Mouse (Mus musculus): Measurements from ENCODE around the gene Krt80.
"Not testable (repeated sequence)": the region's sequence is repeated elsewhere in the genome, so short reads cannot be mapped to it uniquely, and the experiment has no call there.

Krt80 gene

DNA sequence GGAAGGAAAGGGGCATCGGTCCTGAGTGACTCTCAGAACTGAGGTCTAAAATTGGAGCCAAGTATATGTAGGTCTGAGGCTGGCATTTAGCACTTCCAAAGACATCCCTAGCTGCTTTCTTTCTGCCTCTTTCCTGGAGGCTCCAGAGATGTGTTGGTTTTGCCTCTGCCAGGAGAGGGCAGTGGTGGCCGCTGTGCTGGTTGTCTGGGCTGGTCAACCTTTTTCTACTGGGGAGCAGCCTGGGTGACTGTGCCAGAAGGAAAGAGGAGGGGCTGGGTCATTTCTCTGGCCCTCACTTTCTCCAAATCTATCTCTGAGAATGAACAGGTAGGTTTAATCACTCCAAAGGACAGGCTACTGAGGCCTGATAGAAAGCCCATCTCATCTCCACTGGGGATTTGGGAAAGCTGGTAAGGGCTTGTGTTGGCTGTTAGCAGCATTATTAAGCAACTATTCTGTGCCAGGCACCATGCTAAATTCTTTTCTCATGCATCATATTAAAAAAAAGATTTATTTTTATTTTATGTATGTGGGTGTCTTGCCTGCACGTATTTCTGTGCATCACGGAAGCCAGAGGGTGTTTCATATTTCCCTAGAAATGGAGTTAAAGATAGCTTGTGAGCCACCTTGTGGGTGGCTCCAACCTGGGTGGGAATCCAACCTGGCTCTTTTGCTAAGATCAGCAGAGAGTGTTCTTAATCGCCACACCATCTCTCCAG is 28.0 kb downstream of the Krt80 start:
- no peak for DNase-seq (ENCODE audit: low read depth)

DNA sequence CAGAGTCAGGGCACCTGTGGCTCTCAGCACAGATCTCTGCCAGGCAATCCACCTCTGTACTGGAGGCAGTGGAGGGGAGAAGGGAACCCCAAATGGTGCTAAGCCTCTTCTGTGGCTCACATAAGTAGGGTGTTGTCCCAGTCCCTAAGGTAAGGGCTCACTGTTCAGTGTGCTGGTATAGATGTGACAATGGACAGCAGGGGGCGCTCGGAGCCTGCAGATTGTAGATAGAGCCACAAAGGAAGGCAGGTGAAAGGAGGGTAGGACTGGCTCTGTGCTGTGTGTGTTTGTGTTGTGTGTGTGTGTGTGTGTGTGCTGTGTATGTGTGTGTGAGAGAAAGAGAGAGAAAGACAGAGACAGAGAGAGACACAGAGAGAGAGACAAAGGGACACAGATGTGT is 30.4 kb downstream of the Krt80 start:
- DNase-seq (ENCODE audit: low read depth), result no peak

DNA sequence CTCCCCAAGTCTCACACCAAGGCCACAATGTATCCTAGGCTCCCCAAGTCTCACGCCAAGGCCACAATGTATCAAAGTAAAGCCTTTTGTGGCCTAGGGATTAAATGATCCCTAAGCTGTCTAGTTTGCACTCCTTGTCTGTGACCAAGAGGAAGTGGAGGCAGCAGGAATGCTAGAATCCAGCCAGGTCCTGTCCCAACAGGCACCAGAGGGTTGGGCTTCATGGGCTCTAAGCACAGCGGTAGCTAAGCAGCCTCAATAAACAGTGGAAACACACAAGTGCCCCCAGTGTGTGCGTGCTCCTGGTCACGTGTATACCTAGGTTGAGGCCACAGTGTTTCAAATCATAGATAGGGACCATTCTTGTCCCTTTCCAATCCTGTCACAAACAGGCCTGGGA is 31.6 kb downstream of the Krt80 start:
- no peak for DNase-seq (ENCODE audit: low read depth)

DNA sequence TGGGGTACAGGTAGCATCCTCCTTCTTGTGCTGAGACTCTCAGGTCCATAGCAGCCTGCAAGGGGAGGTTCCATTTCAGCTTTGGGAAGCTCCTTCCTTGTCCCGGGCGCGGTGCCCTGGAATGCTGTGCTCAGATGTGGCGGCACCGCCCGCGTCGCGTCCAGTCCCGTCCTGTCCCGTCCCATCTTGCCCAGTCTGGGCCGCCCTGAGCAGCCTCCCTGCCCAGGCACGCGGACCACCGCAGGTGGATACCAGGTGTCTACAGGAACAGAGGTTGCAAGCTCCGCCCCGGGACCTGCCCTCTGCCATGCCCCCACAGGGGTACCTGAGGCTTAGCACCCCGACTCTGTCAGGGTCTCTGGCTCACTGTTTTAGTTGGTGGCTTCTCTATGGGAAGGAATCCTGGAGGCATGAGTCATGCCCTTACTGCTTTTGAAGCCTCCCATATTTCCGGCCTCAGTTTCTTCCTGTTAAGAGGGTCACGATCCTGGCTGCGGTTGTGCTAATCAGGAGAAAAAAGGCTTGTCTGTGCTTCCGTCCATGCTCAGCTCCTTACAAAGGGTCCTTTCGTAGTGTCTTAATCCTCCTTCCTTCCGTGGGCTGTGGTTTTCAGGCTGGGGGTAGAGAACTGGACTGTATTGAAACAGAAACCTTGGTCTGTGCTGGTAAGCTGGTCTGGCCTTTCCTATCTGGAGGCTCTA is 33.3 kb downstream of the Krt80 start:
- DNase-seq (ENCODE audit: low read depth), result no peak

DNA sequence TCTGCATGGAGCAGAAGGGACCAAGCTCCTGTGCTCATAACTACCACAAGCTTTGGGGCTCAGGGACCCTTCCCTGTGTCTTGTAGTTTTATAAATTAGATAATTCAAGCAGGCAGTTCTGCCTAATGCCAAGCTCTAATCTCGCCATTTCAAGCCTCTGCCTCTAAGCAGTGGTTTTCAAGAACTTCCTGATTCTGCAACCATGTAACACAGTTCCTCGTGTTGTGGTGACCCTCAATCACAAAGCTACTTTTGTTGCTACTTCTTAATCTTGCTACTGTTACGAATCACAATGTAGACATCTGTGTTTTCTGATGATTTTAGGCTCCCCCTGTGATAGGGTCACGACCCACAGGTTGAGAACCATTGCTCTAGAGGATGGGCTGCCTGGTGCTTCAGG is 36.3 kb downstream of the Krt80 start:
- DNase-seq (ENCODE audit: low read depth), result no peak

DNA sequence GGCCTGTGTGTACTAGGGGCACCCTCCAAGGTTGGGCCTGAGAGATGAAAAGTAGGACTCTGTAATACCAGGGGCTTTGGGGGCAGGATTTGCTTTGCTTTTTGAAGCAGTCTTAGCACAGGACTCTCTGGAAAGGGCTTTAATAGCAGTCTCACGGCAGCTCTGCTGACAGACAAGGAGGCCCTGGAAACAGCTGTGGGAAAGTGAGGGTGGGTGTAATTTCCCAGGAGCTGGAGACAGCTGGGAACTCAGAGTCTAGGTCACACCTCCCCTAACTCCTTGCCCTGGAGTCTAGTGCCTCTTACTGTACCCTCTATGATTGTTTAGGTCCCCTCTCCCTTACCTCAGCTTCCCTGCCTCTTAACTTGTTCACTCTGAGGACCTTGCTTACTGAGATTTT is 36.8 kb downstream of the Krt80 start:
- DNase-seq (ENCODE audit: low read depth), result no peak

DNA sequence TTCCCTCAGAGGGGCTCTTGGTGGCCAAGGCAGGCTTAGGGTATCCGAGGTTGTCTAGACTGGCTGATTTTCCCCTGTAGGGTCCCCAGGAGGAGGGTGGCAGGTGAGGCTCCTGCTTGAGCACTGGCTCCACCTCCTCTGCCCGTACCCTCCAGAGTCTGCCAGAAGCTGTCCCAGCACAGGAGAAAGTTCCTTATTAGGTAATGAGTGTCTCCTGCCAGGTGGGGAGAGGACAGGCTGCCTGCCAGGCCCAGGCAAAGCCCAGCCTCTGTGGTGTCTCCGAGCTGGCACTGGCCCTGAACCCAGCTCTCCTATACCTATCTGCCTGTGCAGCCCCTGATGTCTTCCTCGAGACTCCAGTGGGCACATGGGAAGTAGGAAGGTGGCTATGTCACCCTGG is 37.6 kb downstream of the Krt80 start:
- no peak for DNase-seq (ENCODE audit: low read depth)

DNA sequence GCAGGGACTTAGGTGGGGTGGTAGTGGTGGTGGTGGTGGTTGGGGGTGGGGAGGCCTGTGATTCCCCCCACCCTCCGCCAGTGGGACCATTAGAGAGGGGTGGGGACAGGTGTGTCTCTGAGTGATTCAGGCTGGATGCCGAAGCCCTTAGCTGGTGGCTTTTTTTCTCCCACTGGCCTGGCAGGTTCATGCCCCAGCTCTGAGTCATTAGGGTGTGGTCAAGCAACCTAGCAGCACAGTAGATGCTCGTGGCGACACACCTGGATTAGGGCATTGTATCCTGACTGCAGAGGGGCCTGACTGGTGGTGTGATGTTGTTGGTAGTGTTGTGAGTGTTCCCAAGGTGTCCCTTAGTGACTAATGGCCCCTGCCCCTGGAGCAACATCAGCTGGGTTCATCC is 38.9 kb downstream of the Krt80 start:
- no peak for DNase-seq (ENCODE audit: low read depth)

DNA sequence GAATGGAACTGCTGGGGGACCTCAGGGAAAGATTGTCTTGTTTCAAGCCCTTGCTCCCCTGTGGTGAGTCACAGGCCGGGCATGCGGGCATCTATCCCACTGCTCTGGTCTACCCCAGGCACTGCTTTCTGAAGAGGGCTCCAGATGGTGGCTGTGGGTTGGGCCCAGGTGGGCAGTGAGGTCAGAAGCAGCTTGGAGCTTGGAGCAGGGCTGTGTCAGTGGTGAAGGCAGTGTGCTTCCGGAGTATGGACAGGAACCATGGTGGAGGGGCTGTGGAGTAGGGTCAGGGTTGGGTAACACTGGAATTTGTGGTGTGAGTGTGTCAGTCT is 40.4 kb downstream of the Krt80 start:
- DNase-seq (ENCODE audit: low read depth), result no peak

DNA sequence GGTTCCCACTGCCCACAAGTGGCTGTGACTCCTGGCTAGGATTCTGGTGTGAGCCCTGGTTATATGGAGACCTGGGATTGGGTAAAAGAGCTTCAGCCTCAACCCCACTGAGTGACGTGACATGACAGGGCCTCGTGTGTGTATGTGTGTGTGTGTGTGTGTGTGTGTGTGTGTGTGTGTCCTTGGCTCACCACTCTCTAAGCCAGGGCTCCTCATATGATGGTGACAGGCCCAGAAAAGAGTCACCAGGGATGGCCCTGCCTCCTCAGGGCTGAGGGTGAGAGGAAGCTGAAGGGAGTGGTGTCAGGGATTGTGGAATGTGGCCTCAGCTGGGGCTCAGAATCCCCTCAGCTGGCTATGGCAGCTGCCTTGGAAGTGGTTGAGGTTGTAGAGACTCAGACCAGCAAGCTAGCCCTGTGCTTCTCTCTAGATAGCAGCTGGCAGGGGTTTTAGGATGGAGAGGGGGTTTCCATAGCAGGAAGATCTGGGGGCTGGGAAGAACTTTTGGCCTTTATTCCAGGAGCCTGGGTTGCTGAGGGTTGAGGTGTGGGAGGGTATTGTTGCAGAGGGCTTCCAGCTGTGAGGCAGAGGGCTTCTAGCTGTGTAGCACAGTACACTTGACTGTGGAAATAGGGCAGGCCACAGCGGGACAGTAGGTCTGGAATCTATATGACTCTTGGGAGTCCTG is 40.9 kb downstream of the Krt80 start:
- DNase-seq (ENCODE audit: low read depth), result no peak

DNA sequence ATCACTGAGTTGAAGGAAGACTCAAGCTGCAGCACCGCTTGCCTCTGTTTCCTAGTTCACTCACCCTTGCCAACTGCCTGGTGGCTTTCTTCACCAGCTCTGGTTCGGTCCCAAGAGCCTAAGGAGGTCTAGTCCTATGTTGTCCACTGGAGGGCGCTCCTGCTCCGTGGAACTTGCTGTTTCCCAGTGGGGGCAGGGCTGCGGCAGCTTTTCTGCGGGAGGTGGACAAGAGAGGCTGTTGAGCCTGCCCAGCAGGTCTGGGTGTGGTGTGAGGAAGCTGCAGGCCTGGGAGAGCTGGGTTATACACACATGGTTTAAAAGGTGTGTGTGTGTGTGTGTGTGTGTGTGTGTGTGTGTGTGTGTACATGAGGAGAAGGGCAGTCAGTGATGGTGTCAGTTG is 42.7 kb downstream of the Krt80 start:
- DNase-seq (ENCODE audit: low read depth), result peak; percentile 69

DNA sequence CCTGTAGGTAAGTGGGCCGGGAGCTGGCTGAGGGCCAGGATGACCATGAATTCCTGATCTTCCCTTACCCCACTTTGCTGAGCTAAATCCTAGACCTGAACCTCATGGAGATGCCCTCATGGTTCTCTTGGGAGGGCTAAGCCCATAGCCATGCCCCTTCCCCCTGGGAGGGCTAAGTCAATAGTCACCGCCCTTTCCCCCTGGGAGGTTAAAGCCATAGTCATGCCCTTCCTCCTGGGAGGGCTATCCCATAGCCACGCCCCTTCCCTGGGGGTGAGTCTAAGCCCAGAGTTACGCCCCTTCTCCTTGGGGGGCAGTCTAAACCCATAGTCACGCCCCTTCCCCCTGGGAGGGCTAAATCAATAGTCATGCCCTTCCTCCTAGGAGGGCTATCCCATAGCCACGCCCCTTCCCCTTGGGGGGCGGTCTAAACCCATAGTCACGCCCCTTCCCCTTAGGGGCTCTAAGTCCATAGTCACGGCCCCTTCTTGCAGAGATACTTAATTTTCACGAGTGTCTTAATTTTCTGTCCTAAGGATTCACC is 43.9 kb downstream of the Krt80 start:
- DNase-seq (ENCODE audit: low read depth), result no peak

DNA sequence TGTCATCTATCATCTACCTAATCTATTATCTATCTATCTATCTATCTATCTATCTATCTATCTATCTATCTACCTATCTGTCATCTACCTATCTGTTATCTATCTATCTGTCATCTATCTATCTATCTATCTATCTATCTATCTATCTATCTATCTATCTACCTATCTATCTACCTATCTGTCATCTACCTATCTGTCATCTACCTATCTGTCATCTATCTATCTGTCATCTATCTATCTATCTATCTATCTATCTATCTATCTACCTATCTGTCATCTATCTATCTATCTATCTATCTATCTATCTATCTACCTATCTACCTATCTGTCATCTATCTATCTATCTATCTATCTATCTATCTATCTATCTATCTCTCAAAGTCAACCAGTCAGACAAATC is 45.6 kb downstream of the Krt80 start:
- not testable (repeated sequence) for DNase-seq (ENCODE audit: low read depth)

DNA sequence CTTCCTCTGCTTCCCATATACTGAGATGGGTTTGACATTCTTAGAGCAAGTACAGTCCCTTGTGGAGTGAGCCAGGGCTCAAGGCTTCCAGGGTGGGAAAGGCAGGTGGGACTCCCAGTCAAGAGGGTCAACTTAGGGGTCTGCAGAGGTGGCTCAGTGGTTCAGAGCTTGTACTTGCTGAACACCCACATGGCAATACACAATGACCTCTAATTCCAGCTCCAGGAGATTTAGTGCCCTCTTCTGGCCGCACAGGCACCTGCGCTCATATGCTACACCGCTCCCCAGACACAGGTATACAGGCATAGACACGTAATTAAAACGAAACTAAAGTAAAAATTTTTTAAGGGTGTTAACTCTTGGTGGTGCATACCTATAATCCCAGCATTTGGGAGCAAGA is 46.5 kb downstream of the Krt80 start:
- no peak for DNase-seq (ENCODE audit: low read depth)

DNA sequence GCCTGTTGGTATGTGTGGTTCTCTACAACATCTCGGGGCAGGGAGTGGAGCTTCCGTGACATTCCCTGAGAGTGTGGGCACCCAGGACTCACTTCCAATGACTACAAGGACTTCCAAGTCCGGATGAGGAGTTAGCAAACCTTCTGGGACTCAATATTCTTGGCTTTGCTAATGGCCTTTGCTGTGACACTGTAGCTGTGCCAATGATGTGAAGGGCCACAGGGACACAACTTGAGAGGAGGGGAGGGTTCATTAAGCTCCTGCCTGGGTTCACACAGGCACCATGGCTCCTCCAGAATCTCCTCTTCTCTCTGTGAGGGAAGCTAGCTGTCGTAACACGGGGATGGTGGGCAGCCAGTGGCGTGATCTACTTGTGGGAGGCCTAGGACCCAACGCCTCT is 47.3 kb downstream of the Krt80 start:
- no peak for DNase-seq (ENCODE audit: low read depth)

DNA sequence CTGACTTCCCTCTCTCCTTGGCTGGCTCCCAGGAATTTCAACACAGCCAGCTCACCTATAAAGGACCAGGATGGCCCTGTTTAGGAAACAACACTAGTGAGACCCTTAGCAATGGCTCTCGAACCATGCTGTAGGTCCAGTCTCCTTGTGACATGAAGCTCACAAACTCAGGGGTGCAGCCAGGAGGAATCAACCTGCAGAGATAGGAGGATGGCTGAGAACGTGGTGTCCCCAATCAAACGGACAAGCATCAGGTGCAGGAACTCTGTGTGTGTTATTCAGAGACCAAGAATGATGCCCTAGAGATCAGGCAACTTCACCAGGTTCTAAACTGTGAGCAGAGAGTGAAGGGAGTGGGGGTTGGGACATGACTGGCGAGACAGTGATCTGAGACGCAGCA is 47.9 kb downstream of the Krt80 start:
- no peak for DNase-seq (ENCODE audit: low read depth)

DNA sequence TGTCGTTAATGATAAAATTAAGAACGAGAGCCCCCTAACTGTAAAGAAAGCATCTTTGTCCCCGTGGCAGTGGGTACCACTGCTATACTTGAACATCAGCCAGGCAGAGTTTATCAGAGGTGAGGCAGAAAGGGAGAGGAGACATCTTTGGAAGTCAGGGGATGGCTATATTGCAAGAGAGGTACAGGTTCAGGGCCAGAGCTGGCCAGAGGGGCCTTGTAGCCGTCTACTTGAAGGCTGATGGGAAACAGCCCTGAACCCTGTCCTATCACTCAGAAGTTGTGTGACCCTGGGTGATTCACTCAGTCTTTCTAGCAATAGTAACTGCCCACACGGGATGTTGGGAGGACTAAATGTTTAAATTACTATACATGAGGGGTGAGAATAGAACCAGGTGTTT is 48.8 kb downstream of the Krt80 start:
- no peak for DNase-seq (ENCODE audit: low read depth)

DNA sequence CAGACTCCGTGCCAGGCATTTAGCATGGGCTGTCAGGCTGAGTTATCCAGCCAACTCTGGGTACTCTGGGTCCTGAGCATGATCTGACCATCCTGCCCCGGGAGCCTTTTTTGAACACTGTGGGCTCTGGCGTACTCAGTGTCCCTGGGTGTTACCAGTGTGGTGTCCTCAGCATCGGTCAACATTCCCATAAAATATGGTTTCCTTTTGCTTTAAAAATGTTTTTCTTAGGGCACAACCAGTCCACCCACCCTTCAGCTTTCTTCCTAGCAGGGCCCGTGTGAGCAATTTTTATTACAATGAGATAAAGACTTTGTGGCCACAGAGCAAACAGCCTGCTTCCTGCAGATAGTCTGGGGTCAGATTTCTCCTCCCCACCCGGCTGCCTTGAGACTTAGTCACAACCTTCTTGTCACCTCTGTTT is 49.3 kb downstream of the Krt80 start:
- no peak for DNase-seq (ENCODE audit: low read depth)

DNA sequence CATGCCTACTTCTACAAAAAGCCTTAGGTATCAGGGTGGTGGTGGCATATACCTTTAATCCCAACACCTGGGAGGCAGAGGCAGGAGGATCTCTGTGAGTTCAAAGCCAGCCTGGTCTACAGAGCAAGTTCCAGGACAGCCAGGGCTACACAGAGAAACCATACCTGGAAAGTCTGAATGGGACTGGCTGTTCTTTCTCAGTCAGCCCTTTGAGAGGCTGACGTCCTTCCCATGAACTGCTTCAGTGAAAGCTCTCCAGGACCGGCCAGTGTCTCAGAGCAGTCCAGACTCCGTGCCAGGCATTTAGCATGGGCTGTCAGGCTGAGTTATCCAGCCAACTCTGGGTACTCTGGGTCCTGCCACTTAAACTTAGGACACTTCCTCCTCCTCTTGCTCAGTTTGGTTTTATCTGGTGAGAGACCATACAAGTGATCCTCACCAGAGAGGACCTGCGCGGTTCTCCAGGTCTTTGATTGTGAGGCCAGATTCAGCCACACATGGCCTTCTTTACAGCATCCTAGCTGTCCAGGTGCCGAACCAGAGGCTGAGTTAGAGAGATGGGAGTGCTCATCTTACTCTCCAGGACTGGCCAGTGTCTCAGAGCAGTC is 49.8 kb downstream of the Krt80 start:
- no peak for DNase-seq (ENCODE audit: low read depth)

DNA sequence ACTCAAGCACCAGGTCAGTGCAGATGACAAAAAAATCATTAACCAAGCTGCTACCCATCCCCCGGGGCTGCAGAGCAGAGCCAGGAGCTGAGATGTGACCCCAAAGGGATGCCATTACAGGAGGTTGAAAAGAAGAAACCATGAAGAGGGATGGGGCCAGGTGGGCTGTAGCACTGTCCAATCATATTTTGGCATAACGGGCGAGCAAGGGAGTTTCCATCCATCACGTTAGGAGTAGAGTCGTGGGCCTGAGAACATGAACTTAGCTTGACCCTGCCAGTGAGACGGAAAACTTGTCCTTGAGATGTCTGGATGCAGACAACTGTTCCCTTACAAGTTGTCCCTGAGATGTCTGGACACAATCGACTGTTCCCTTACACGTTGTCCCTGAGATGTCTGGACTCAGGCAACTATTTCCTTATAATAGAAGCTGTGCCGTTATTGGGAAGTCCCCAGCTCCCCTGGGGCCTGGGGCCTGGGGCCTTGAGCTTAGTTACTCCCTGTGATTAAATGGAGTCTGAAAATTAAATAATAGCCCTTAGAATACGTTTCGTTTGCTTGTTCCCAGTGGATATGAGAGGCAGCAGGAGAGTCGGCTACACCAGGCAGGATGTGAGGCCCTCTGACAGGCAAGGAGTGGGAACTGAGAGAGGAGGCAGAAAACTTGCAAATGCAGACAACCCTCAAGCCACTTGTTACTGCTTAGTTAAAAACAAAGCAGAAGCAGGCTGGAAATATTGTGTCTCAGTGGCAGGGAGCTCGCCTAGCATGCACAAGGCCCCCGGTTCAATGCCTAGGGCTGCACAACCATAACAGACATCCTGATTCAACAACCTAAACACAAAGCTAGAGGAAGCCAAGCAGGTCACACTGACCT is 50.8 kb downstream of the Krt80 start:
- no peak for DNase-seq (ENCODE audit: low read depth)

DNA sequence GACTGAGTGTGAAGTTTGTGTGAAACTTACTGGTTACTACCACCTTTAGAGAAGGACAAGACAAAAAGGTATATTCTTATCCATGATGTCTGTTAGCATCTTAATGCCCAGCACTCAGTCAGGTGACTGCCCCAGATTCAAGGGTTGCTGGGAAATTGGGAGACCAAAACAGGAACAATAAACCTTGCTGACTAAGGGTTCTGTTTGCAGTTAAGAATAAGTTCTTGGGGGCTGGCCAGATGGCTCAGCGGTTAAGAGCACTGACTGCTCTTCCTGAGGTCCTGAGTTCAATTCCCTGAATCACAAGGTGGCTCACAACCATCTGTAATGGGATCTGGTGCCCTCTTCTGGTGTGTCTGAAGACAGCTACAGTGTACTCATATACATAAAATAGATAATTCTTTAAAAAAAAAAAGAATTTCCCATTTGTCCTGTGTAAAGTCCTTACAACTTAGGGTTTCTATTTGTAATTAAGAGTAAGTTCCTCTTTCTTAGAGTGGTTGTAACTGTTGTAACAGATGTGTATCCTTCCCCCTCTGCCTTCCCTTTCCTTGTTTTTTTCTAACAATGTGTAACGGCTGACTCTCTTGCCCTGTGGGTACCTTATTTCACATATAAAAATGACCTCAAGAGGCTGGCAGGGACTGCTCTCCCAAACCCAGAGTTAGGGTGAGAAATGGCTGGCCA is 52.0 kb downstream of the Krt80 start:
- DNase-seq (ENCODE audit: low read depth), result no peak

All from fibroblast of lung, adult 2 months (primary cell).